Mouse (Mus musculus) hindbrain, postnatal 0 days (tissue): Measurements from ENCODE around the gene Ptpn21. TPM values are rescaled to one million over a fixed set of nuclear protein-coding genes. Genes with fewer than 3 reads are reported as not detected.

Experiments
- ATAC-seq: fragments of 200-750 bp; cut with Nextera tagmentation; 2 replicates; pipeline ENCODE4 v1.8.0; 2017; ENCODE audit warnings: mild to moderate bottlenecking, moderate TSS enrichment, moderate library complexity
- DNase-seq: peaks from one replicate; pipeline ENCODE4 v3.0.0-alpha.2; 2015; ENCODE audit warnings: low spot score
- H3K27ac ChIP-seq: fragments of 300-500 bp; sonication (generic); 2 replicates; pipeline ENCODE4 v1.5.1; 2014; ENCODE audit warnings: mild to moderate bottlenecking
- H3K27me3 ChIP-seq: fragments of 300-500 bp; sonication (generic); 2 replicates; pipeline ENCODE4 v1.6.1; 2014; ENCODE audit warnings: low read length, mixed read lengths; ENCODE audit not compliant: insufficient read depth
- H3K36me3 ChIP-seq: fragments of 300-500 bp; sonication (generic); 2 replicates; pipeline ENCODE4 v1.6.1; 2014; ENCODE audit warnings: low read length, mixed read lengths; ENCODE audit not compliant: insufficient read depth
- H3K4me1 ChIP-seq: fragments of 300-500 bp; sonication (generic); 2 replicates; pipeline ENCODE4 v1.6.1; 2014; ENCODE audit warnings: antibody characterized with exemption, low read length, mixed read lengths; ENCODE audit not compliant: insufficient read depth
- H3K4me2 ChIP-seq: fragments of 300-500 bp; sonication (generic); 2 replicates; pipeline ENCODE4 v1.6.1; 2014; ENCODE audit warnings: low read depth, mild to moderate bottlenecking, low read length, moderate library complexity, mixed read lengths
- H3K4me3 ChIP-seq: fragments of 300-500 bp; sonication (generic); 2 replicates; pipeline ENCODE4 v1.5.1; 2014; ENCODE audit warnings: low read length
- H3K9ac ChIP-seq: fragments of 300-500 bp; sonication (generic); replicated peaks from 2 replicates; pipeline ENCODE4 v1.6.1; 2014; ENCODE audit warnings: mild to moderate bottlenecking, low read length, moderate library complexity, mixed read lengths
- H3K9me3 ChIP-seq: fragments of 300-500 bp; sonication (generic); 2 replicates; pipeline ENCODE4 v1.6.1; 2016; ENCODE audit warnings: low read length, mixed read lengths
- CTCF ChIP-seq: IDR thresholded peaks from 2 replicates; pipeline ENCODE4 v1.5.1; 2016; ENCODE audit warnings: antibody characterized with exemption, control low read depth, low read depth
- WGBS: fragments of 180-500 bp; shearing (Covaris S2); extraction: QIAGEN DNeasy Blood & Tissue Kit; methylation state at CpG from one replicate; pipeline ENCODE4 v1.1.7; 2014; 5-methylcytosine and 5-hydroxymethylcytosine counted together
- polyA plus RNA-seq: library from polyadenylated mRNA; unstranded; fragments of >200 nt; fragmentation: Nextera tagmentation; extraction: Ambion mirVana; gene quantifications from 2 replicates; pipeline ENCODE4 v1.2.1, GENCODE M21; 2015
- total RNA-seq: library from RNA; depleted of rRNA; stranded (reverse); fragments of >200 nt; gene quantifications from 2 replicates; pipeline ENCODE4 v1.2.3, GENCODE M21; 2014

The Ptpn21 gene
- total and polyA plus RNA-seq, 2 experiments from 2014 or later = 2.7 to 6.0 TPM

- no peaks in the 10 kb centered on the region for H3K36me3 ChIP-seq
- H3K4me2 ChIP-seq = no peak overlapping the region
- H3K9ac ChIP-seq = no peak overlapping the region
- no peak for ATAC-seq
- no peak for DNase-seq
- no peak overlapping the region for H3K4me3 ChIP-seq
- 0 out of 2 replicates have a peak, but pooled peaks cover under 1% of the 10 kb centered on the region for H3K4me1 ChIP-seq
- H3K9me3 ChIP-seq = no peaks in the 10 kb centered on the region
- no peak for TF ChIP-seq CTCF
- no peak overlapping the region for H3K27ac ChIP-seq
- no peaks in the 10 kb centered on the region for H3K27me3 ChIP-seq
- WGBS = 91% methylated on average over 7 of the region's 7 CpGs
These were observed 11.1 kb downstream of the Ptpn21 start for GRCm38 (mm10) chr12:98726078-98726477.

- Histone ChIP-seq H3K27ac (no peak overlapping the region), H3K36me3 (no peaks in the 10 kb centered on the region), H3K4me2 (no peak overlapping the region), H3K27me3 (no peaks in the 10 kb centered on the region), H3K4me1 (0 out of 2 replicates have a peak, but pooled peaks cover 6% of the 10 kb centered on the region), H3K9ac (no peak overlapping the region), H3K4me3 (no peak overlapping the region), H3K9me3 (no peaks in the 10 kb centered on the region)
- DNase-seq (no peak), ATAC-seq (no peak)
- TF ChIP-seq CTCF = no peak
- WGBS = 67% methylated on average over 5 of the region's 5 CpGs
These were observed 12.2 kb downstream of the Ptpn21 start for GRCm38 (mm10) chr12:98724976-98725375.

- DNase-seq (no peak), ATAC-seq (no peak)
- H3K36me3 ChIP-seq = no peaks in the 10 kb centered on the region
- no peak overlapping the region for H3K27ac ChIP-seq
- no peak overlapping the region for H3K4me3 ChIP-seq
- no peaks in the 10 kb centered on the region for H3K9me3 ChIP-seq
- no peaks in the 10 kb centered on the region for H3K27me3 ChIP-seq
- H3K4me2 ChIP-seq = no peak overlapping the region
- 0 out of 2 replicates have a peak, but pooled peaks cover 6% of the 10 kb centered on the region for H3K4me1 ChIP-seq
- no peak for TF ChIP-seq CTCF
- 93% methylated on average over 7 of the region's 7 CpGs for WGBS
- no peak overlapping the region for H3K9ac ChIP-seq
These were observed 13.0 kb downstream of the Ptpn21 start for GRCm38 (mm10) chr12:98724224-98724623.

GRCm38 (mm10) chr12:98721030-98721429 lies 16.2 kb downstream of the Ptpn21 start:
- H3K27ac ChIP-seq = peak overlapping the region; percentile 41; the same call in 1 of the 2 replicates
- H3K4me2 ChIP-seq = no peak overlapping the region
- H3K4me3 ChIP-seq = no peak overlapping the region
- TF ChIP-seq CTCF = no peak
- DNase-seq (peak; percentile 28), ATAC-seq (no peak)
- 0 out of 2 replicates have a peak, but pooled peaks cover 6% of the 10 kb centered on the region for H3K4me1 ChIP-seq
- no peaks in the 10 kb centered on the region for H3K9me3 ChIP-seq
- no peak overlapping the region for H3K9ac ChIP-seq
- no peaks in the 10 kb centered on the region for H3K27me3 ChIP-seq
- WGBS = 45% methylated on average over 3 of the region's 3 CpGs
- H3K36me3 ChIP-seq = no peaks in the 10 kb centered on the region

- Histone ChIP-seq H3K9me3 (no peaks in the 10 kb centered on the region), H3K9ac (no peak overlapping the region), H3K27ac (peak overlapping the region; percentile 41; the same call in 1 of the 2 replicates), H3K4me2 (no peak overlapping the region), H3K4me1 (0 out of 2 replicates have a peak, but pooled peaks cover 6% of the 10 kb centered on the region), H3K27me3 (no peaks in the 10 kb centered on the region), H3K36me3 (no peaks in the 10 kb centered on the region), H3K4me3 (no peak overlapping the region)
- WGBS = 36% methylated on average over 3 of the region's 3 CpGs
- ATAC-seq = no peak
- DNase-seq = peak; percentile 75
- no peak for TF ChIP-seq CTCF
These were observed 16.6 kb downstream of the Ptpn21 start for GRCm38 (mm10) chr12:98720628-98721027.

- Histone ChIP-seq H3K4me2 (no peak overlapping the region), H3K9me3 (no peaks in the 10 kb centered on the region), H3K36me3 (no peaks in the 10 kb centered on the region), H3K4me1 (0 out of 2 replicates have a peak, but pooled peaks cover 6% of the 10 kb centered on the region), H3K4me3 (no peak overlapping the region), H3K27me3 (no peaks in the 10 kb centered on the region), H3K27ac (no peak overlapping the region), H3K9ac (no peak overlapping the region)
- DNase-seq (no peak), ATAC-seq (no peak)
- no peak for TF ChIP-seq CTCF
- WGBS = 95% methylated on average over 2 of the region's 2 CpGs
These were observed 21.1 kb downstream of the Ptpn21 start for GRCm38 (mm10) chr12:98716142-98716541.

GRCm38 (mm10) chr12:98714757-98715156 lies 22.4 kb downstream of the Ptpn21 start:
- 52% methylated on average over 11 of the region's 11 CpGs for WGBS
- no peak overlapping the region for H3K27ac ChIP-seq
- H3K27me3 ChIP-seq = no peaks in the 10 kb centered on the region
- no peak for ATAC-seq
- TF ChIP-seq CTCF = no peak
- H3K9ac ChIP-seq = no peak overlapping the region
- H3K36me3 ChIP-seq = no peaks in the 10 kb centered on the region
- H3K4me1 ChIP-seq = no peaks in the 10 kb centered on the region
- no peak for DNase-seq
- H3K9me3 ChIP-seq = no peaks in the 10 kb centered on the region
- no peak overlapping the region for H3K4me3 ChIP-seq
- no peak overlapping the region for H3K4me2 ChIP-seq
